Mouse (Mus musculus) liver, postnatal 0 days (tissue): Measurements from ENCODE around the gene Auh.

Experiments used
- CTCF ChIP-seq: sonication (generic); IDR thresholded peaks from 2 replicates; pipeline ENCODE4 v1.5.1; 2016; ENCODE audit warnings: antibody characterized with exemption, low read depth
- EP300 ChIP-seq: IDR thresholded peaks from 2 replicates; pipeline ENCODE4 v1.6.1; 2016; ENCODE audit warnings: antibody characterized with exemption, low read depth, mild to moderate bottlenecking

- TF ChIP-seq CTCF (no peak), EP300 (no peak)
Measured at GRCm38 (mm10) chr13:52912495-52912894, 17.0 kb downstream of the Auh start.
